8 mouse cellular contexts compared by ENCODE assay signal in genomic region chr1:178528431-178529351, GRCm38 (mm10). TPM values are rescaled to one million over a fixed set of nuclear protein-coding genes. Genes with fewer than 3 reads are reported as not detected.
DNase-seq lines count a peak whose midpoint lies in the region; ATAC-seq lines count a peak whose summit lies in the region.

Gene Kif26b (plus strand): TSS chr1:178529125.

- WGBS in intestine, embryonic 14.5 days, result under 1% methylated on average over 89 of the region's 92 CpGs
- WGBS in midbrain, embryonic 12.5 days, result under 1% methylated on average over 87 of the region's 92 CpGs

- peaks cover 15% of the 10 kb centered on the region for H3K4me1 ChIP-seq in intestine, embryonic 14.5 days (replicated peaks; ENCODE audit: control insufficient read depth, insufficient read depth, low read length)
- H3K4me1 ChIP-seq in midbrain, embryonic 12.5 days, result peaks cover 31% of the 10 kb centered on the region

- H3K27me3 ChIP-seq in intestine, embryonic 14.5 days (replicated peaks; ENCODE audit: control insufficient read depth, insufficient read depth, low read length), result no peaks in the 10 kb centered on the region
- peaks cover 46% of the 10 kb centered on the region for H3K27me3 ChIP-seq in midbrain, embryonic 12.5 days
- H3K27me3 ChIP-seq in splenic B cell, adult 2 months (ENCODE audit: control insufficient read depth, insufficient read depth, low read length, poor library complexity, severe bottlenecking), result no peaks in the 10 kb centered on the region; the same call in 1 of the 2 replicates

- 0 out of 2 replicates have a peak, but pooled peaks cover 2% of the 10 kb centered on the region for H3K9me3 ChIP-seq in intestine, embryonic 14.5 days (ENCODE audit: control insufficient read depth, low read length)
- H3K9me3 ChIP-seq in midbrain, embryonic 12.5 days, result no peaks in the 10 kb centered on the region

- H3K27ac ChIP-seq in intestine, embryonic 14.5 days (ENCODE audit: low read depth), result peak within 1 kb of the TSS; percentile 82
- H3K27ac ChIP-seq in midbrain, embryonic 12.5 days (replicated peaks), result peak within 1 kb of the TSS; percentile 80

- peak; percentile 73 for ATAC-seq in intestine, embryonic 14.5 days (replicated peaks; ENCODE audit: low FRiP score, low TSS enrichment, low read depth)
- ATAC-seq in midbrain, embryonic 12.5 days (ENCODE audit: low FRiP score, low read depth), result peak; percentile 42
- no peak for ATAC-seq in megakaryocyte progenitor cell, adult 5-6 weeks (replicated peaks; ENCODE audit: poor library complexity)

- peak within 1 kb of the TSS; percentile 67 for H3K4me3 ChIP-seq in intestine, embryonic 14.5 days (ENCODE audit: low read depth, low read length)
- H3K4me3 ChIP-seq in midbrain, embryonic 12.5 days, result peak within 1 kb of the TSS; percentile 65

- H3K36me3 ChIP-seq in intestine, embryonic 14.5 days (ENCODE audit: control insufficient read depth, insufficient read depth, low read length), result no peaks in the 10 kb centered on the region
- H3K36me3 ChIP-seq in midbrain, embryonic 12.5 days, result no peaks in the 10 kb centered on the region
- no peaks in the 10 kb centered on the region for H3K36me3 ChIP-seq in splenic B cell, adult 2 months (ENCODE audit: control insufficient read depth, insufficient read depth, low read length, poor library complexity, severe bottlenecking)

- peak within 1 kb of the TSS; percentile 100 for H3K4me2 ChIP-seq in intestine, embryonic 14.5 days (ENCODE audit: low read length)
- peak within 1 kb of the TSS; percentile 99 for H3K4me2 ChIP-seq in midbrain, embryonic 12.5 days (replicated peaks)

- intact Hi-C loops in left cerebral cortex, postnatal 25 days (cut with DNase I), result loop anchor here (2.0 kb wide), 3 partner anchors 160 to 948 kb away; no protein-coding TSS in a partner anchor

- H3K9ac ChIP-seq in intestine, embryonic 14.5 days (ENCODE audit: low read length), result peak within 1 kb of the TSS; percentile 57
- peak within 1 kb of the TSS; percentile 73 for H3K9ac ChIP-seq in midbrain, embryonic 12.5 days (replicated peaks)

- DNase-seq in adrenal gland, adult 8-10 months, result peak; percentile 19
- DNase-seq in cerebellum, postnatal 25 days, result peak; percentile 82 to 83
- DNase-seq in gastrocnemius, adult 18-20 months (ENCODE audit: low spot score), result peak; percentile 38
- peak; percentile 87 for DNase-seq in intestine, embryonic 14.5 days (ENCODE audit: low spot score)
- DNase-seq in left cerebral cortex, postnatal 25 days (ENCODE audit: low spot score in 2 of 2), result peak; percentile 57 to 59
- DNase-seq in splenic B cell, adult 2 months (ENCODE audit: low read depth, low spot score), result peak; percentile 16

RNA-seq across cellular contexts. Expression of gene Kif26b, which starts in this region (rescaled TPM):
- total RNA-seq in adrenal gland, adult 8-10 months (2022), result 1 to 10 TPM; 1.9 to 4.6 (median 2.4) TPM
- total RNA-seq in gastrocnemius, adult 18-20 months (2021), result 1 to 10 TPM; 2.4 to 3.2 TPM
- polyA plus RNA-seq in intestine, embryonic 14.5 days (2014; fragmentation: Nextera tagmentation; extraction: Ambion mirVana), result 8.2 and 8.8 TPM in 2 replicates
- 10 to 100 TPM in 1 of 2 experiments, 1 to 10 TPM in 1; 9.2 to 10.1 TPM for total RNA-seq in left cerebral cortex, postnatal 25 days (2021)
- 7.5 and 8.8 TPM in 2 replicates for polyA plus RNA-seq in midbrain, embryonic 12.5 days (2016; fragmentation: Nextera tagmentation; extraction: Ambion mirVana)
- 0.37 and 0.42 TPM in 2 replicates for total RNA-seq in megakaryocyte progenitor cell, adult 5-6 weeks (2015)
- 0.33 and 0.98 TPM in 2 replicates for total RNA-seq in megakaryocyte progenitor cell, adult 5-6 weeks (2017)

Comparison
In these comparisons a context has a peak if more than half of its experiments do, and no peak if none do; other contexts are left out.
1. DNase-seq: peak in every context shown above with its lines; median percentile 87 in intestine, embryonic 14.5 days; 82 in cerebellum, postnatal 25 days; 58 in left cerebral cortex, postnatal 25 days; 38 in gastrocnemius, adult 18-20 months; 19 in adrenal gland, adult 8-10 months; 16 in splenic B cell, adult 2 months.